Mouse (Mus musculus): Measurements from ENCODE around the gene Vmn1r54.

DNA sequence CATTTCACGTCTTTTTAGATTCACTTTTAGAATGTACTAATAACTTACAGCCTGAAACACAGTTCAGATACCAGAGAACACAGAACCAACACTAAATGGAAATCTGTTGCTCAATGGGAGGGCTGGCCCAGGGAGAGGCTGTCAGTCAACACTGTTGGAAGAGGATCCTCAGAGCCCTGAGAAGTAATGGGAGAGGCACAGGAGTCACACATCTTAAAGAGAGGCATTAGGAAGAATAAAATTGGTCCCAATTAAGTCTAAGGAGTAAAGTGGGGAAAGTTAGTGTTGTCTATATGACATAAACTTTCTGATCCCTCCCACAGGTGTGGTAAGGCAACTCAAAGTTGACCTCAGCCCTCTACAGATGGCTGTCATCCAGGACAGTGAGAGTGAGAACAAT, at the start of gene Vmn1r54:
- TF ChIP-seq POLR2A (IDR thresholded peaks at IDR 0.05; ENCODE audit: borderline replicate concordance, extremely low read depth, insufficient read depth, insufficient read length, poor library complexity, severe bottlenecking) = no peak
- no peak for TF ChIP-seq CTCF (IDR thresholded peaks at IDR 0.05; ENCODE audit: borderline replicate concordance, extremely low read depth, insufficient read depth, insufficient read length)

Measured in brain, embryonic 14.5 days (tissue).